Mouse (Mus musculus) stomach, embryonic 14.5 days (tissue): Measurements from ENCODE around the gene Otud4. TPM values are rescaled to one million over a fixed set of nuclear protein-coding genes. Genes with fewer than 3 reads are reported as not detected.

Source experiments
- polyA plus RNA-seq: library from polyadenylated mRNA; unstranded; fragments of >200 nt; fragmentation: Nextera tagmentation; extraction: Ambion mirVana; gene quantifications from 2 replicates; pipeline ENCODE4 v1.2.1, GENCODE M21; 2014

Otud4 gene
- polyA plus RNA-seq, 1 experiment from 2014 or later, result 27.2 TPM

Other genes starting within 250 kb of the Otud4 start
- 50.5 and 54.8 TPM in 2 replicates for gene Smad1, start 240.1 kb upstream of the Otud4 start, polyA plus RNA-seq
- gene Abce1, start 72.1 kb downstream of the Otud4 start, polyA plus RNA-seq, result 99.4 and 110 TPM in 2 replicates
- 34.3 and 39.7 TPM in 2 replicates for gene Anapc10, start 72.2 kb downstream of the Otud4 start, polyA plus RNA-seq